Mouse (Mus musculus) embryo, embryonic 10 days (tissue): Measurements from ENCODE around the gene Sgpp2.
A peak's percentile ranks its signal among the peaks of the same experiment; 100 is the strongest.

ENCODE experiments used
- DNase-seq: peaks from one replicate; pipeline ENCODE4 v3.0.0-alpha.2; 2015; ENCODE audit warnings: low spot score

The Sgpp2 gene

DNA sequence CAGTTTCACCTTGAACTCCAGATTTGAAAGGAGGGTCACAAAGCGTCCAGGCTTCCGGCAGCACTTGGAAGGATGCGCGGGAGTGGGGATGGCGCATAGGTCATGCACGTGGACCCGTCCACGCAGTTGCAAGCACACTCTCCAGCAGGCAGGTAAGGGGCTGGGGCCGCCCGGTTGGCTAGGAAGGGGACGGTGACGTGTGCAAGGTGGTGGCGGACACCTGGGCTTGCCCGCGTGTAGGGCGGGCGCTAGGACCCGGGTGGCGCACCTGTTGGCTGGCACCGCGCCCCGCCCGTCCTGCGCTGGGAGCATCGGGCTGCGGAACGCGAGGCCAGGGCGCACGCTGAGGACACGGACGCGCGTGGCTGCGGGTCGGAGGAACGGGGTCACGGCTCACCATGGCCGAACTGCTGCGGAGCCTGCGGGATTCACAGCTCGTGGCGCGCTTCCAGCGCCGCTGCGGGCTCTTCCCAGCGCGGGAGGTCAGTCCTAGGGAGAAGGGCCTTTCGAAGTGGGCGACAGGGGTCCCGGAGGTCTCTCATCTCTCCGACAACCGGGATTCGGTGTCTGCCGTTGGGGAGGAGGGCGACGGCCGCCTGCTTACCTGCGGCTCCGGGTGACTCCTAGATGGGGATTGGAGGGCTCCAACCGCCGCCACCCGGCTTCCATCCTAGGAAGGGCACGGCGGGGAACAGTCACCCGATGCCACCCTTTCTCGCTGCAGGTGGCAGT, at the start of gene Sgpp2:
Gene Sgpp2, plus strand, starts transcription at position 325 of the 732 bp plus-strand sequence.
- DNase-seq, result peak; percentile 39

DNA sequence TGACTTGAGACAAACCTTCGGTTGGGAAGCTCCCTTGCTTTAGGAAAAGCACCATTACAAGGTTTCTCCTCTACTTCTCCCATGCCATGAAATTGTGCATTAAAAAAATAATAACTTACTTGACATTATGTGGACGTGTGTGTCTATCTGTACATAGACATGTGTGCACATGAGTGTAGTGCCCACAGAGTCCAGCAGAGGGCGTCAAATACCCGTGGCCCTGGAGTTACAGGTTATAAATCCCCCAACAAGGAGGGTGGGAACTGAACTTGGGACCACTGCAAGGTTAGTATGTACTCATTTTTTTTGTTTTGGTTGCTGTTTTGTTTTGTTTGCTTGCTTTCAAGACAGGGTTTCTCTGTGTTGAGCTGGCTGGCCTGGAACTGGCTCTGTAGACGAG, 42.6 kb upstream of the Sgpp2 start:
- no peak for DNase-seq

DNA sequence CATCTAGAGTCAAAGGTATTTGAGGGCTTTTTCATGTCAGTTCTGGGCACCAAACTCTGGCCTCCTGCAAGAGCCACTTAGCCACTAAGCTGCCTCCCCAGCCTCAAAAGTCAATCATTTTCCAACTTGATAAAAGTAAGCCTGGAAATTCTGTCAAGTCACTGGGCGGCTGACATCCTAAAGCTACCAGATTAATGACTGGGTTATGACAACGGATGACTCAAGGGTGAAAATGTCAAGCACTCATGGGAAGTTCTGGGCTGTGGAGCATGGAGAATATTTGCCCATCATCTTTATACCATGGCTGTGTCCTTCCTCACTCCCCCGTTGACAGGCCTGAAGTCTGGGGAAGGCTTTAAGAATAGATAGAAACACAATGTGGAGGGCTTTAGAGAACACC, 37.2 kb upstream of the Sgpp2 start:
- no peak for DNase-seq

DNA sequence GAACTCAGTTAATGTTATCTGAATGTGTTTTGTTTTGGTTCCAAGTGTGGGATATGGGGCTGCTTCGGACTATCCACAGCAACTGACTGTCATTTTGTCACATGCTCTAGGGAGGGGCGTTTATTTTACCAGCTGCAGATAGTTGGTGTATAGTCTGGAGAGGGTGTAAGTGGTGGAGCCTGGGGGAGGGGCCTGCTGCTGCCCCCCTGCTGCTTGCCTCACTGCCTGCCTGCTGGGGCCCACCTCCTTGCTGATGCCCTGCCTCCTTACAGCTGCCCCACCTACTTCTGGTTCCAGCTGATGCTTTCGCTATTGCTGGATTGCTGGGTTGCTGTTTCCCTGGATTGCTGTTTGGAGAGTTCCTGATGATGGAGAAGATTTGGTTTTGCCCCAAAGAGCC, 31.0 kb upstream of the Sgpp2 start:
- no peak for DNase-seq

DNA sequence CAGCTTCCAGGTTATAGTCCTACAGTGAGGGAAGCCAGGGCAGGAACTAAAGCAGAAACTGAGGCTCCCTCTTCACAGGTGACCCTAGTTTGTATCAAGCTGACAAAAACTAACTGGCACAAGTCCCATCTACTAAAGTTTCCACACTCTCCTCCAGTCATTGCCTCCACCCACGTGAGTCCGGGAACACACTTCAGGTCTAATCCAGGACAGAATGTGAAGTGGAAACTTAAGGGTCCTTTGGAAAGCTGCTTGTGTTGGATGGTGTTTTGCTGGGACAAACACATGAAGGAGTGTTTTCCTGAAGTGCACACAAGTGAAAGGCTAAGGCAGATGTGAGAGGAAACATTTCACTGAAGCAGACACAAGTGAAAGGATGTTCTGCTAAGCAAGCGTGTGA, 17.7 kb upstream of the Sgpp2 start:
- DNase-seq, result no peak

GRCm38 (mm10) chr1:78299670-78300225, 10.4 kb upstream of the Sgpp2 start:
- DNase-seq, result no peak

- no peak for DNase-seq
Measured at GRCm38 (mm10) chr1:78308688-78309087, 1.5 kb upstream of the Sgpp2 start.

DNA sequence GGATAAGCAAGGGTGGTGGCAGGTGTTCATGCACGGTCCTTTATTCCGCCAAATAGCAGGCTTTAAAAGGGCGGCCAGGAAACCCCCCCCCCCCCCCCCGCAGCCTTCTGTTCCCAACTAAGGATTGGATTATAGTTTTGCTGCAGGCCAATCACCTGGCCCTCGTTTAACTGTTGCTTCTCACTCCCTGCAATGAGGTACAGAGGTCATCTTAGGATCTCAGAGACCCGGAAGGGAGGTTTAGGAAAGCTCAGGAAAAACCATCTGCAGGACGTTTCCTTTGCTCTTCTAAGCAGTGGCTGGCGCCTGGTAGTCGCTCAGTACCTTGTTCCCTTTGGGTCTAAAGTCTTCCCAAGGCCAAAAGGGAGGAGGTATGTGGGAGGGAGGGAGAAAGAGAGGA, 865 bp upstream of the Sgpp2 start:
- peak; percentile 40 for DNase-seq

DNA sequence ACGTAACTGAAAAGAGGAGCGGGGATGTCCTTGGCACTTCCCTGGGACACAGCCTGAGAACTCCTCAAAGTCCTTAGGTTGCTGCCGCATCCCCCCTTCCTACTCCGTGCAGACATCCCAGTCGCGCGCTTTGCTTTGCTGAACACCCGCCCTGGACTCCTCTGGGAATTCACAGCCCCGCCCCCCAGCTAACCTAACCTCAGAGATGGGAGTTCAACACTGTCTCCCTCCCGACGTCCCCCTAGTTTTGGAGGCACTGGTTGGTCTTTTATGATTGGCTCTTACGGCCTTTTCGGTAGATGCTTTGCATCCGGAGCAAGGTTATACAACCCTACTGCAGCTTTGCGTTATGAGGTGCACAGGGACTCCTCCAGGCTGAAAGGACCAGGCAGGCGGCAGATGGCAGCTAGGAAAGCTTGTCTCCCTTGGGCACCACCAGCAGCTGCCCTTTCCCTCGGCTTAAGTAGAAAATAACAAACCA, 756 bp downstream of the Sgpp2 start:
- peak; percentile 49 for DNase-seq

DNA sequence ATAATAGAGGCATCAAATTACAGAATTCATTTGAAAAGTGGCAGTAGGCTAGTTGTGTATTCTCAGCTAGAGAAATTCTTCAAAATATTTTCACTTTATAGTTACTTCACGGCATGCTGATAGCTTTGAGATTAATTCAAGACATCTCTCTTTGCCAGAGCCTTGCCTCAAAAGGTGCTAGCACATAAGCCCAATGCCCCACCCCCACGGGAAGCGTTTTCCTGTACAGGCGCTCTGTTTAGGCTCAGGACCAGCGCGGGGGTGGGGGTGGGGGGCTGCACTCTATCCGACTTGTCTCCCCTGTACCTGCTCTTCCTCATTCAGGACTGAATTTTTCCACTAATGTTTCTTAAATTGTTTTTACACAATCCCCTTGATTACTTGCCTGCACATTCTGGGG, 1.3 kb downstream of the Sgpp2 start:
- no peak for DNase-seq

DNA sequence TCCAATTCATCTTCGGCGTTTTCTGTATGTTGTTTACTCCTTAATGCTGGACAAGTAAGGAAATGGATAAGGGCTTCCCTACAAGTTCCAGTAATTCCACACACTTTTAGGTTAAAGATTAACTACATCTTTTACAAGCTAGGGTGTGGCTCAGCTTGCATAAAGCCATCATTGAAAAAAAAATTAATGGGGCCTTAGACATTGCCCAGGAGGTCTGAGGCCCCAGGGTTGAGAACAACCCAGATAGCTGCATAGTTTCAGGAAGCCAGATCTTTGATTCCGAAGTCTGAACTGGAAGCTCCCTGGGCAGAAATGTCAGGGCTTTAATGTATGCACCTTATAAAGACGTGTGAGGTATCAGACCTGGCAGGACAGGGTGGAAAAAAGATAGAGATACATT, 2.8 kb downstream of the Sgpp2 start:
- no peak for DNase-seq

DNA sequence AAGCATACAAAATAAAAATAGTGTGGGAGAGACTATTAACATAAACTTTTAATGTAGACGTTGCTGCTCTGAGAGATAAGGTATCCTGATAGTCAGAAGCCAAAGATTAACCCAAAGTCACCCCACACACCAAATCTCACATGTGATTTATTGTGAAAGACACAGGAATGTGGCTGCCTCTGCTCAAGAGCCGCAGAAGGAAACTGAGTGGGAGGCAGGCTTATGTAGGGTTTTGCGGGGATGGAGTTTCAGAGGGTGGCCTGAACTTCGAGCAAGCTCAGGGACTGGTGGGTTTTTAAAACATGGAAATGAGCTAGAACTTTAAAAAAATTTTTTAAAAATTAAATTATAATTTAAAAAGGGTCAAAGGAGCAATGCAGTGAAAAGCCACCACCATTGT, 3.8 kb downstream of the Sgpp2 start:
- no peak for DNase-seq

DNA sequence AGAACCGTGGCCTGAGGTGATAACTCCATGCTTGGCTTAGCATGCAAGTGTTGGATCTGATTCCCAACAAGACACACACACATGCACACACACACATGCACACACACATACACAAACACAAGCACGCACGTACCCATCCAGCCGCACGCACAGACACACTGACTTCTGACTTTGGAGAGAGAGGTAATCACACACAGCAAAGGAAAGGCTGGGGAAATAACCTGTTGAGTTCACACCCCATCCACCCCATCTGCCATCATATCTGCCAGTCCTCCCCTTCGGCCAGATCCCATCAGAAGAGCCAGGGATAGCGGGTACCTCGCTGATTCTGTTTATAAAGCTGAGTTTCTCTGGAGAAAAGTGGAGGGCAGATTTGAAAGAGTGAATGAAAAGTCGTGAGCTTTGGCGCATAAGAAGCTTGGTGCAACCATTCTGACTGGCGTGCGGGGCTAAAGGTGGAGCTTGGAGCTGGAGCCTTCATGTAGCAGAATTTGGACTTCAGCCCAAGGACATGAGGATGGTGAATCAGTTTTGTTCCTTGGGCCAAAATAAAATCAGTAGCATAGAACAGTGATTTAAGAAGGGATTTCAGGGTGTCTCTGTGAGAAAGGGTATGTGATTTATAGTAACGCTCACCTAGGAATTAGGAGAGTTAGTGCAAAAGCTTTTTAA, 8.1 kb downstream of the Sgpp2 start:
- no peak for DNase-seq

DNA sequence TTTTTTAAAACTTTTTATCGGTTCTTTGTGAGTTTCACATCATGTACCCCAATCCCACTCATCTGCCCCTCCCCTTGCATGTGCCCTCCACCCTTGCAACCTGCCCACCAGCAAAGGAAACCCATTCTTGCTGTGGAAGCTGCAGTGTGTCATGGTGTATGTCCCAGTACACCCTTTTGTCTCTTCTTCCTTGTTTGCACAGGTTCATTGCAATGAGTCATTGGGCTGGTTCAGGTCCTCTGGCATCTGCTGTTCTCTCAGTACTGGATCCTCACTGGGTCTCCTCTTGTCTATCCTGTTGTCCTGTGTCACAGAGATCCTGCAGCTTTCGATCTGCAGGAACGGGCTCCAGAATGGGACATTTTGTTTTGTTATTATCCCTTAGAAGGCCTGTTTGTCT, 10.1 kb downstream of the Sgpp2 start:
- no peak for DNase-seq

GRCm38 (mm10) chr1:78322098-78322778, 12.1 kb downstream of the Sgpp2 start:
- DNase-seq, result no peak

- DNase-seq, result no peak
Measured at GRCm38 (mm10) chr1:78322844-78323243, 12.7 kb downstream of the Sgpp2 start.

- DNase-seq, result no peak
Measured at GRCm38 (mm10) chr1:78324044-78324443, 13.9 kb downstream of the Sgpp2 start.

DNA sequence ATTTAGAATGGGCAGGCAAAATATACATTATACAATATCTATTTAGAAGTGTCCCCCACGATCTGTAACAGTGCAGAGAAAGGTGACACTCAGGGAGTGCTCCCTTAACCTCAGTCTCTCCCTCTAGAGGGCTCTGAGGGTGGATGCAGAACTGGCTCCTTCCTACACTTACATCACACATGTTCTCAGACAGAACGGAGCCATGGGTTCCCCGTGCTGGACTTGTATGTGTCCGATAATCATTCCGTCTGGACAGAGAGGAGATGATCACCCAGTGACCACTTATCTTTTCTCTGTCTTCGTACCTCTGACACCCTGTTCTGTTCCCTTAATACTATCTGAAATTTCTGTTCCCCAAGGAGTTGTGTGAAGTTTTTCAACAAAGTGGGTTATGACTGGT, 15.7 kb downstream of the Sgpp2 start:
- no peak for DNase-seq

DNA sequence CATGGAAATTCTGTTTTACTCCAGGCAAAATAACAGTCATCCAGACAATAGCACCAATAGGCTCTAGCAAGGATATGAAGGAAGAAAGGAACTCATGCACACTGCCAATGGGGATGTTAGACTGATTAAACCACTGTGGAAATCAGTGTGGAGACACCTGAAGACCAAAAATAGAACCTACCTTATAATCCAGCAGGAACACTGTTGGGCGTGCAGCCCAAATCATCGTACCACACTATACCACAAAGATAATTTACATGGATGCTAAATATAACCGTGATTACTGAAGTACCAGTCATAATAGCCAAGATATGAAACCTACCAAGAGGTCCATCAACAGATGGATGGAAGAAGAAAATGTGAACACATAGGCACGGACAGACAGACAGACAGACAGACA, 18.5 kb downstream of the Sgpp2 start:
- no peak for DNase-seq

GRCm38 (mm10) chr1:78329861-78330260, 19.7 kb downstream of the Sgpp2 start:
- no peak for DNase-seq

DNA sequence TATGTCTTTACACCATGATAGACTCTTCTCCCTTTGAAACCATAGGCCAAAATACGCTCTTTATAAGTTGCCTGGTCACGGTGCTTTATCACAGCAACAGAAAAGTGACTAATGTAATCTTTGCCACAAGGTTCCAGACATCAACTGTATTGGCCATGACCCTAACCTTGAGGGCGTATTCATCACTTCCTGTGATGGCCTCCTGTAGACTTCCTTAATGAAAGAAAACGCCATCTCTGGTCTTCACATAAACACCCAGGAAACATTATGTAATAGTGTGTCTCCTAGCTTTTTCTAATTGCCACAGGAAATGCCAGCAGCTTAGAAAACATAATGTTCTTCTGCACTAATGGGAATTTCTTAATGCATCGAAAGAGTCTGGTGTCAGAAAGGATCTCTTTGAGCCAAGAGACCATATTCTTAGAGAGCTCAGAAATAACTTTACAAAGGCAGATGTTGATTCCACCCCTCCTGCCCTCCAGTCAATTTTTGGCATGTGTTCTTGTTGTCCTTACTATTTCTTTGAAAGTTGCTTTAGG, 20.5 kb downstream of the Sgpp2 start:
- no peak for DNase-seq

DNA sequence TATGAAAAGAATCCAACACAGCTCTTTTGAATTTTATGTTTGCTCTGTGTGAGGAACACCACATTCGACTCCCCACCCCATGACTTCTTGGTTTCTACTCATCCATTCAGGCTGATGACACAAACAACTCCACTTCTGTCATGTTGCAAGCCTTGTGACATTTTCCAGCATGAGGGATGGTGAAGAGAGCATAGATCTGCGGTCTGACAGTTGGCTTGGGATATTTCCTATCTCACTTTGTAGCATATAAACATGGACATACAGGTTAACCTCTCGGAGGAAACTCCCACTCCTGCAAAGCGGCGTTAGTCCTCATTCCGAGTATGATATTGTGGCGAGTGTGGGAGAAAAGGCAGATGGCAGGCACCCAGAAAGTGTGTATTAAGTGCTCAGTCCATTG, 27.6 kb downstream of the Sgpp2 start:
- no peak for DNase-seq

- DNase-seq, result peak; percentile 40
Measured at GRCm38 (mm10) chr1:78338212-78338611, 28.1 kb downstream of the Sgpp2 start.
